Mouse (Mus musculus): ENCODE results near the gene Actg1.
"Not testable (repeated sequence)": the region's sequence is repeated elsewhere in the genome, so short reads cannot be mapped to it uniquely, and the experiment has no call there.

- not testable (repeated sequence) for TF ChIP-seq CTCF (conservative IDR thresholded peaks at IDR 0.05; ENCODE audit: low read length); NANOG (IDR thresholded peaks at IDR 0.05; ENCODE audit: borderline replicate concordance, low read length); POU5F1 (IDR thresholded peaks at IDR 0.05; ENCODE audit: borderline replicate concordance, low read length)
Measured at GRCm38 (mm10) chr11:120352093-120352350, 3.7 kb upstream of the Actg1 start.
